Mouse (Mus musculus) G1E (cell line): ENCODE measurements around the gene Limd2. TPM values are rescaled to one million over a fixed set of nuclear protein-coding genes. Genes with fewer than 3 reads are reported as not detected.
"Not testable (repeated sequence)": the region's sequence is repeated elsewhere in the genome, so short reads cannot be mapped to it uniquely, and the experiment has no call there.

ENCODE experiments used
- ATAC-seq: 2 replicates; pipeline ENCODE4 v1.8.0; 2016; ENCODE audit warnings: mild to moderate bottlenecking; ENCODE audit not compliant: insufficient number of reproducible peaks, poor library complexity, low FRiP score, severe bottlenecking; ENCODE audit errors: extremely low read depth
- DNase-seq: peaks from one replicate; pipeline ENCODE4 v3.0.0; 2012; ENCODE audit warnings: low spot score
- H3K27me3 ChIP-seq: 2 replicates; pipeline ENCODE4 v1.6.1; 2012; ENCODE audit warnings: mild to moderate bottlenecking, low read length, inconsistent platforms; ENCODE audit not compliant: insufficient read depth
- H3K36me3 ChIP-seq: replicated peaks from 2 replicates; pipeline ENCODE3; 2012; ENCODE audit warnings: mild to moderate bottlenecking, inconsistent platforms
- H3K4me1 ChIP-seq: 2 replicates; pipeline ENCODE4 v1.6.1; 2012; ENCODE audit warnings: low read depth, low read length, inconsistent platforms, mixed read lengths; ENCODE audit not compliant: insufficient read depth
- H3K4me3 ChIP-seq: 2 replicates; pipeline ENCODE4 v1.5.1; 2012; ENCODE audit warnings: low read depth, mild to moderate bottlenecking, inconsistent platforms, low read length, moderate library complexity, mixed read lengths
- H3K9me3 ChIP-seq: replicated peaks from 2 replicates; pipeline ENCODE4 v1.6.1; 2012; ENCODE audit warnings: inconsistent platforms
- CTCF ChIP-seq: IDR thresholded peaks from 2 replicates; pipeline ENCODE4 v1.5.1; 2012; ENCODE audit warnings: low read depth, low read length, inconsistent platforms, mixed read lengths
- GATA1 ChIP-seq: IDR thresholded peaks from 2 replicates; pipeline ENCODE4 v1.6.1; 2012; ENCODE audit warnings: borderline replicate concordance, low read length, inconsistent platforms, mixed read lengths
- GATA2 ChIP-seq: IDR thresholded peaks from 2 replicates; pipeline ENCODE4 v1.6.1; 2012; ENCODE audit warnings: low read depth, low read length, inconsistent platforms, borderline replicate concordance
- POLR2AphosphoS5 ChIP-seq: IDR thresholded peaks from 2 replicates; pipeline ENCODE4 v1.6.1; 2012; ENCODE audit warnings: low read depth, low read length, inconsistent platforms; ENCODE audit not compliant: insufficient replicate concordance
- TAL1 ChIP-seq: conservative IDR thresholded peaks from 2 replicates; pipeline ENCODE4 v1.6.1; 2012; ENCODE audit warnings: low read depth, low read length, inconsistent platforms, mixed read lengths
- polyA plus RNA-seq: library from polyadenylated mRNA; stranded (reverse); fragments of >175 nt; gene quantifications from 2 replicates; pipeline ENCODE4 v1.2.3, GENCODE M21; 2012
- total RNA-seq, 2 experiments: library from RNA; stranded (forward) in 1 of 2; stranded (reverse) in 1 of 2; fragments of 200-1000 nt in 1 of 2; fragments of >200 nt in 1 of 2; fragmentation: Nextera tagmentation in 1 of 2; gene quantifications; 2 replicates each; pipeline ENCODE4 v1.2.3; 2014 to 2017

Gene Limd2
- total and polyA plus RNA-seq, 3 experiments: 77.5 to 365 (median 309) TPM

- H3K27me3 ChIP-seq: no peaks in the 10 kb centered on the region
- DNase-seq (no peak), ATAC-seq (no peak)
- TF ChIP-seq GATA2 (no peak), POLR2AphosphoS5 (no peak)
- no peak overlapping the region for H3K4me3 ChIP-seq
- H3K4me1 ChIP-seq: peaks cover 16% of the 10 kb centered on the region
- peaks cover 91% of the 10 kb centered on the region for H3K36me3 ChIP-seq
- no peaks in the 10 kb centered on the region for H3K9me3 ChIP-seq
These were observed 9.4 kb downstream of the Limd2 start for GRCm38 (mm10) chr11:106151219-106151618.

- TF ChIP-seq TAL1 (no peak), POLR2AphosphoS5 (no peak), GATA2 (no peak), CTCF (no peak), GATA1 (no peak)
- Histone ChIP-seq H3K4me3 (no peak overlapping the region), H3K27me3 (no peaks in the 10 kb centered on the region), H3K36me3 (peaks cover 36% of the 10 kb centered on the region), H3K4me1 (peaks cover 19% of the 10 kb centered on the region), H3K9me3 (no peaks in the 10 kb centered on the region)
- ATAC-seq (no peak), DNase-seq (no peak)
These were observed 25.8 kb downstream of the Limd2 start for GRCm38 (mm10) chr11:106134580-106135528.

- DNase-seq (no peak), ATAC-seq (no peak)
- TF ChIP-seq POLR2AphosphoS5 (no peak), TAL1 (no peak), GATA1 (no peak), GATA2 (no peak), CTCF (no peak)
- Histone ChIP-seq H3K36me3 (peaks cover 35% of the 10 kb centered on the region), H3K4me1 (peaks cover 36% of the 10 kb centered on the region), H3K27me3 (no peaks in the 10 kb centered on the region), H3K4me3 (no peak overlapping the region), H3K9me3 (no peaks in the 10 kb centered on the region)
These were observed 28.1 kb downstream of the Limd2 start for GRCm38 (mm10) chr11:106132516-106132915.

- Histone ChIP-seq H3K27me3 (no peaks in the 10 kb centered on the region), H3K9me3 (no peaks in the 10 kb centered on the region), H3K4me1 (peaks cover 30% of the 10 kb centered on the region), H3K36me3 (peaks cover 32% of the 10 kb centered on the region), H3K4me3 (no peak overlapping the region)
- DNase-seq (peak; percentile 35), ATAC-seq (peak; percentile 90)
- TF ChIP-seq CTCF (no peak), GATA1 (no peak), GATA2 (no peak), TAL1 (peak; percentile 83)
These were observed 31.2 kb downstream of the Limd2 start for GRCm38 (mm10) chr11:106129477-106129876.

GRCm38 (mm10) chr11:106126727-106127373 is 33.8 kb downstream of the Limd2 start:
- not testable (repeated sequence) for ATAC-seq, H3K4me3 ChIP-seq, DNase-seq, H3K27me3 ChIP-seq, H3K9me3 ChIP-seq
- Histone ChIP-seq H3K4me1 (peaks cover 44% of the 10 kb centered on the region), H3K36me3 (peaks cover 43% of the 10 kb centered on the region)

- Histone ChIP-seq H3K36me3 (peaks cover 48% of the 10 kb centered on the region), H3K4me1 (peaks cover 49% of the 10 kb centered on the region), H3K9me3 (no peaks in the 10 kb centered on the region), H3K4me3 (no peak overlapping the region), H3K27me3 (no peaks in the 10 kb centered on the region)
- TF ChIP-seq TAL1 (no peak), GATA1 (no peak), POLR2AphosphoS5 (no peak), GATA2 (no peak), CTCF (no peak)
- ATAC-seq (no peak), DNase-seq (no peak)
These were observed 34.8 kb downstream of the Limd2 start for GRCm38 (mm10) chr11:106125827-106126226.
